Mouse (Mus musculus): ENCODE measurements around the gene Maml3.

DNA sequence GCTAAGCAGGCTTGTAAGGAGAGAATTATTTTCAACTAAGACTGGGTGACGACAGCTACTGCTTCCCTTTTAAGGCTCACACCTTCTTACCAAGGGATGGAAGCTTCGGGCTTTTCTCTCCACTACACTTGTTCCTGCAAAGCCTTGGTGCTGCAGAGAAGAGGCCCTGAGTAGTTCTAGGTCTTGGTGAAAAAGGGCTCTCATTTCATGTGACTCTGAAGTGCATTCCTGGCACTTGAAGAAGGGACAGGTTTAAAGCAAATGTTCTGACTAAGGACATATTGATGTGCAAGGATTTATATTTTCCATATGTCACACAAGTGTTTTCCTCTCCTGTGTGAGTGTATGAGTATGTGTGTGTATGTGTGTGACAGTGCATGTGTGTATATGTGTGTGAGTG, 134.4 kb downstream of the Maml3 start:
- TF ChIP-seq POLR2A (IDR thresholded peaks at IDR 0.05; ENCODE audit: low read depth, low read length), result no peak
- TF ChIP-seq JUND (conservative IDR thresholded peaks at IDR 0.05; ENCODE audit: low read depth, low read length), result no peak

Data from CH12.LX (cell line).